Mouse (Mus musculus): ENCODE measurements around the gene Ntng1. TPM values are rescaled to one million over a fixed set of nuclear protein-coding genes. Genes with fewer than 3 reads are reported as not detected.

Ntng1 gene
- total RNA-seq, 2 experiments from 2014 or later: 0.13 to 0.35 TPM

- no peak for DNase-seq
These were observed 220.0 kb downstream of the Ntng1 start for GRCm38 (mm10) chr3:109923788-109924187.

- no peak for DNase-seq
These were observed 224.8 kb downstream of the Ntng1 start for GRCm38 (mm10) chr3:109918996-109919395.

GRCm38 (mm10) chr3:109917926-109918694 lies 225.7 kb downstream of the Ntng1 start:
- DNase-seq: no peak

- DNase-seq: no peak
These were observed 226.7 kb downstream of the Ntng1 start for GRCm38 (mm10) chr3:109917077-109917476.

- no peak for DNase-seq
These were observed 229.6 kb downstream of the Ntng1 start for GRCm38 (mm10) chr3:109914226-109914625.

- DNase-seq: no peak
These were observed 253.2 kb downstream of the Ntng1 start for GRCm38 (mm10) chr3:109890600-109890999.

- DNase-seq: no peak
These were observed 258.1 kb downstream of the Ntng1 start for GRCm38 (mm10) chr3:109885672-109886071.

- DNase-seq: no peak
These were observed 264.8 kb downstream of the Ntng1 start for GRCm38 (mm10) chr3:109879061-109879460.

- DNase-seq: no peak
These were observed 271.8 kb downstream of the Ntng1 start for GRCm38 (mm10) chr3:109871986-109872385.

GRCm38 (mm10) chr3:109858276-109858675 lies 285.5 kb downstream of the Ntng1 start:
- DNase-seq: no peak

GRCm38 (mm10) chr3:109854449-109855155 lies 289.2 kb downstream of the Ntng1 start:
- no peak for DNase-seq

GRCm38 (mm10) chr3:109846660-109847059 lies 297.2 kb downstream of the Ntng1 start:
- DNase-seq: no peak

- DNase-seq: no peak
These were observed 318.0 kb downstream of the Ntng1 start for GRCm38 (mm10) chr3:109825806-109826205.

- no peak for DNase-seq
These were observed 320.9 kb downstream of the Ntng1 start for GRCm38 (mm10) chr3:109822803-109823474.

GRCm38 (mm10) chr3:109818821-109819685 lies 324.8 kb downstream of the Ntng1 start:
- no peak for DNase-seq

- no peak for DNase-seq
These were observed 334.7 kb downstream of the Ntng1 start for GRCm38 (mm10) chr3:109809065-109809464.

- no peak for DNase-seq
These were observed 336.4 kb downstream of the Ntng1 start for GRCm38 (mm10) chr3:109807211-109807934.

GRCm38 (mm10) chr3:109804145-109804544 lies 339.7 kb downstream of the Ntng1 start:
- no peak for DNase-seq

GRCm38 (mm10) chr3:109803616-109804015 lies 340.2 kb downstream of the Ntng1 start:
- DNase-seq: no peak

- no peak for DNase-seq
These were observed 346.5 kb downstream of the Ntng1 start for GRCm38 (mm10) chr3:109797354-109797753.

GRCm38 (mm10) chr3:109783231-109783630 lies 360.6 kb downstream of the Ntng1 start:
- DNase-seq: no peak
